Mouse (Mus musculus) cerebellum, postnatal 25 days (tissue): ENCODE measurements at regions not wholly inside any gene's neighbourhood (a gene's known extent, or its start where the extent isn't known, plus 50 kb on each side); places are given as distances from the start of the nearest gene placed in this dataset.
A peak's percentile ranks its signal among the peaks of the same experiment; 100 is the strongest.

Experiments
- DNase-seq, 2 experiments: peaks; one replicate each; pipeline ENCODE4 v3.0.0; 2021; ENCODE audit warnings: mixed read lengths in 2 of 2

GRCm38 (mm10) chr4:89500232-89500631 is 179.0 kb upstream of the Dmrta1 start:
- no peak for DNase-seq

DNA sequence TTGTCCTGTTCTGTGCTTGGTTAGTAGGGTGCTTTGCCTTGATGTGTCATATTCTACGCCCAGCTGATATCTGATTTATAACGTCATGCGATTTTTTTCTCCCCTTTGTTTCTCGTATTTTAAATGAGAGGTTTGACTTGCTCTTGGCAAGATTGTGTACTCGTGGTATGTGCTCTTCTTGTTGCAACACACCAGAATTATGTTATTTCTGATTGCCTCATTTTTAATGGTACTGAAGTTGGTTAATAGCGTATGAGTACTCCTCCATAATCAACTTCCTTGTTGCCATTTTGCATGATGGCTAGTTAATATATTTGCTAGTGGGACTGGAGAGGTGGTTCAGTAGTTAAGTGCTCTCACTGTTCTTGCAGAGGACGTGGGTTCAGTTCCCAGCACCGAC is 180.1 kb upstream of the Cdkn2b start:
- no peak for DNase-seq

- no peak for DNase-seq
Measured at GRCm38 (mm10) chr4:89487416-89488165, 176.8 kb upstream of the Cdkn2b start.

DNA sequence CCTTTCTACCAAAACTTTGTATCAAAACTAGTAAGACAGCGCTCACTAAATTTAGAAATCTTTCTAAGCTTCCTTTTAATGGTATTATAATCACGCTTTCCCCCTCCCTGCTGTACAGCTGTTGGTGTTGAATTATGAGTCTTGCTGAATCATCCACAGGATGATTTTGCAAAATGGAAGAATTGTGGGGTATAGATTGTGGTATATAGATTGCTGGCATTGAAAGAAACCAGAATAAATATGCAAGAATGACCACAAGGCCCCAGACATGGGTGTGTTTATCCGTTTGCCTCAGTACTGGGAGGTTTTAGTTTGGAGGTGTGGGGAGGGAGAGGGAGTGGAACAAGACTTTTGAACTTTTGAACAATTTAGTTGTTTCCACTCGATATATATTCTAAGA is 176.1 kb upstream of the Cdkn2b start:
- DNase-seq, result no peak

DNA sequence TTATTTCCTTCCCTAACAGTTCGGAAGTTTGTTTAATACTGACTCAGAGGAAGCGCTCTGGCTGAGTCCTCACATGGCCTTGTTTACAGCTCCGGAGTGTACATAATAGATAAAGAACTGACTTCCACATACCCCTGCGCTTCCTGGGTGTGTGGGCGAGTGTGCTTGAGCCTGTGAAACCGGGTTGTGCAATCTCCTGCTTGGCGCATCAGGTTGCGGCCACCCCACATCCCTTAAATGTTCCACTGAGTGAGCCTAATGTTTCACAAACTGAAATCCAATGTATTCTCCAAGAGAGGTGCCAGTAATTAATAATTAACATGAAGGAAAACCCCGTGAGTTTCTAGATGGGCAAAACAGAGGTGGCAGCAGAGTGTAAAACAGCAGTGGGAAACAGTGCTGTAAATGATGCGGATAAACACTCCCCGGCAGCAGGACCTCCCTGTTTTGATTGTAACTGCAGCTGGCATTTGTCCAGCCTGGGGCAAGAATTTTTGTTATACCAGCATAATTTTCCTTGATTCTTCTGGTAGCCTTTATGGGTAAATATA is 175.2 kb upstream of the Cdkn2b start:
- DNase-seq, result no peak

DNA sequence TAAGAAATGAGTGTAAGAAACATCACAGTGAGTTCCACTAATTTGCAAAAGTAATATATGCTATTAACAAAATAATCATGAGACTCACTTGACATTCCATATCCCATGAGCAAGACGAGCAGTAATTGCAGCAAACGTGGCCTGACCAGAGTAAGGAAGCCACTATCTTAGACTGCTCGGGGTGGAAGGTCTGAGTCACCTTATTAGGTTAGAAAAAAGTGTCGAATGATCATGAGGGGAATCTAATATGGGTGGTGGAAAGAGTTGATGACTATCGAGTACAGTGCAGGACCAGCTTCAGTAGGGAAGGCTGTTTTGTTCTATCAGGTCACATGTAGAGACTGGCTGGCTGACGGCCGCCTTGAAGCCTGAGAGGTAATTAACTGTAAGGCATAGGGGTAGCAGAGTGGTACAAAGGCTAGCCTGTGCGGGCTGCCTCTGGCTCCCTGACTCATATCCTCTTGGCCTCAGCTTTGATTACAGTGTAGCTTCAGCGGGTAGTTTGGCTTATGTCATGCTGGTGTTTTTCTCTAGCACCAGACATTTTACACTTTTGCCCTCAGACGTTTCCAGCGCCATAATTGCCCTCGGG is 167.9 kb upstream of the Cdkn2b start:
- DNase-seq, result no peak

DNA sequence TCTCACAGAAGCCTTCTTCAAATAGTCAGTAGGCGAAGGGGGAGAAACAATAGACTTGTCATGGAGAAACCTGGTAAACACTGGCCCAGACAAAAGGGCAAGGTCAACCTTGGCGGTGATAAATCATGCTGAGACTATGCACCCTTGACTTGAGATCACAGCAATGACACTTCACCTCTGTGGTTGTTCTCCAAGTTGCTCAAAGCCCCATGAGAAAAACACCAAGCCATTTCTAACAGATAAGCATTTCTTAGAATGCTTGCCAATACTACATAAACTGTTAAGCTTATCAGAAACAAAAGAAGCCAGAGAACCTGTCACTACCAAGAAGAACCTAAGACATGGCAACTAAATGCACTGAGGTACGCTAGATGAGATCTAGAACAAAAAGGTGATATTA is 165.0 kb upstream of the Cdkn2b start:
- no peak for DNase-seq

GRCm38 (mm10) chr4:89474836-89475541 is 164.2 kb upstream of the Cdkn2b start:
- DNase-seq, result no peak

DNA sequence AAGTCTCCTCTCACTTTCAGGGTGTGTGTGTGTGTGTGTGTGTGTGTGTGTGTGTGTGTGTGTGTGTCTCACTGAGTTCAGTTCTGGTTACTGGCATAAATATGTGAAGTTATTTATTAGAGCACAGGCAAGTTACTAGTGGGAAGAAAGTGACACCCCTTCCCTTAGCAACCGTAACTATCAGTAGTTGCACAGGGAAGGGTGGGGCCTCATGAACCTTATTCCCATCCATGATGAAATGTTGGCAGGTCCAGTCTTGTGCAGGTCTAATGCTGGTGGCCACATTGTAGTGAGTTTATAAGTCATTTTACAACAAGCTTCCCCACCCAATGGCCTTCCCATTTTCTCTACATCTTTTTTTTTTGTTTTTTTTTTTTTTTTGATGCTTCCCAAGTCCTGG is 160.6 kb upstream of the Cdkn2b start:
- DNase-seq, result no peak

GRCm38 (mm10) chr4:89470756-89471155 is 159.9 kb upstream of the Cdkn2b start:
- DNase-seq, result no peak

- no peak for DNase-seq
Measured at GRCm38 (mm10) chr4:89469883-89470282, 159.0 kb upstream of the Cdkn2b start.

DNA sequence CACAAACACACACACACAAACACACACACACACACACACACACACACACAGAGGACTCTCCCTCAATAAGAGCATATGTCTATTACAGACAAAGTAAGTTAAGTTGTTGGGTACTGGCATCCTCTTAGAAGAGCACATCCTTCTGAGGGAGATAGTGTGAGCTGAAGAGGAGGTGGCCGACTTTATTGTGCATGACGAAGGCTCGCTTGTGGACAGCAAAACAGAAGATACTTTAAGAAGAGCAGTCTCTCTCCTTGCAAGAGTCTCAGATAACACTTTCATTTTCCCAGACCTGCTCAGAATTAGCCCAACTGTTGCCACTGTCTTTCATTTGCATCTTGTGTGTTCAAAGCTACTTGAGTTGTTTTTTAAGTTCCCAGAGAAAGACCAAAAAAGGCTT is 158.6 kb upstream of the Cdkn2b start:
- no peak for DNase-seq

- no peak for DNase-seq
Measured at GRCm38 (mm10) chr4:89466766-89467165, 155.9 kb upstream of the Cdkn2b start.

GRCm38 (mm10) chr4:89463121-89463520 is 152.3 kb upstream of the Cdkn2b start:
- DNase-seq, result no peak

DNA sequence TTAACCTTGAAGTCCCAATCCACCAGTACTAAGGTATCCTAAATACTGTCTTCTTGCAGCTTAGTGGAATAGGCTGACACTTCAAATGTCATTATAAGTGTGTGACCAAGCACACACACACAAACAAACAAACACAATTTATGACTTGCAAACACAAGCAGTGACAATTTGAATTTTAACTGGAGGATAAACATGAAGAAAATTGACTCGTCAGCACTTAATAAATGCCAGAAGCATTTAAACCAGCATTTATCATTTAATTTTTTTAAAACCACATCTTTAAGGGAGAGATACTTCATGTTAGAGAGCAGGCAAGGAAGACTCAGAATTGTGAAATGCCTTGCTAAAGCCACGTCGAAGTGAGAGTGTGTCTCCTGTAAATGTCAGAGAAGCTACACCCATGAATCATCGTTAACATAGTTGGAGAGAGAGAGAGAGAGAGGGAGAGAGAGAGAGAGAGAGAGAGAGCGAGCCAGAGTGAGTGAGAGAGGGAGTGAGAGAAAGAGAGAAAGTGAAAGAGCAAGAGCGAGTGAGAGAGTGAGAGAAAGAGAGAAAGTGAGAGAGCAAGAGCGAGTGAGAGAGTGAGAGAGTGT is 149.4 kb upstream of the Cdkn2b start:
- no peak for DNase-seq

- no peak for DNase-seq
Measured at GRCm38 (mm10) chr4:89459346-89459666, 148.5 kb upstream of the Cdkn2b start.

DNA sequence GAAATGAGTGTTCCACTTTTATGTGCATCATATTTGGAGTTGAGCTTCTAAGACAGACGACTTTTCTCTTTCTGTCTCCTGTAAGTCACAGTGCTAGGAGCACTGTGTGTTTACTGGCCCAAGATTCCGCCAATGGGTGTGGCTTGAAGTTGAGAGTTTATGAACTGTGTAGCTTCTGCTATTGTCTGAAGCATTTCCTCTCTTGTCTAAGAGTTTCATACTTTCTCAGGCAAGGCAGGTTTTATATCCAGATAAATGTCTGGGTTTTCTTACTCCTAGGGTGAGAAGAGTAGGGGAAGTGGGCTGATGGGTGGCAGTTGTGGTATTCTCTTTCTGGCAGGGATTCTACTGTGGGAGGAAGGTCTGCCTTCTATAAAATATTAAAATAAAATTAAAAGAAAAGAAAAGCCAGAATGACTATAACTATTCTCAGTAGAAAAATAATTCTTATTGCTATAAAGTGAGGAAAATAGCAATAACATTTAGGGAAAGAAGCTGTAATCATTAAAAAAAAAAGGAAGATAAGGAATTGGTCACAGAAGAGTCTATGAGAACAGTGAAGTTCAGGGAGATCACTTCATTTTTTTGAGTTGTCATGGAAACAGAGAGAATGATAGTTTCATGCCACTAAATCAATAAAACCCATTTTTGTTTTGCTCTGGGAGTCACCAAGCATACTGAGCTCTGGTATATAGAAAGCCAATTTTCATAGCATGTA is 147.9 kb upstream of the Cdkn2b start:
- no peak for DNase-seq

DNA sequence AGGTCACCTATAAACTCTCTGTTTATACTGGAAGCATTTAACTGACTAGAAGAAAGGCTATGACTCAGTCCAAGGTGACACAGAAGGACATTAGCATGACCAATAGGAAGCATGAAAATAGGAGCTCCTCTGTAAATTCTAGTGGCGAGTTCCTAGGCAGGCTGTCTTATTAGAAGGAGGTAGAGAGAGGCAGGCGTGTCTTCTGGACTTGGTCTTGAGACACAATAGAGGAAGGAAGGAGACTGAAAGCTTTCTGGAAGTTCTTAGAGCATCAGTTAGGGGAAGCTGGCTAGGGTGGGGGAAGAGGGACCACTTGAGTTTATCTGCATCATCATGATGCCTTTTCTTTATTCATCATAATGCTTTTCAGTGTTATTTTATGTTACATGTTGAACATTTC is 147.0 kb upstream of the Cdkn2b start:
- no peak for DNase-seq

DNA sequence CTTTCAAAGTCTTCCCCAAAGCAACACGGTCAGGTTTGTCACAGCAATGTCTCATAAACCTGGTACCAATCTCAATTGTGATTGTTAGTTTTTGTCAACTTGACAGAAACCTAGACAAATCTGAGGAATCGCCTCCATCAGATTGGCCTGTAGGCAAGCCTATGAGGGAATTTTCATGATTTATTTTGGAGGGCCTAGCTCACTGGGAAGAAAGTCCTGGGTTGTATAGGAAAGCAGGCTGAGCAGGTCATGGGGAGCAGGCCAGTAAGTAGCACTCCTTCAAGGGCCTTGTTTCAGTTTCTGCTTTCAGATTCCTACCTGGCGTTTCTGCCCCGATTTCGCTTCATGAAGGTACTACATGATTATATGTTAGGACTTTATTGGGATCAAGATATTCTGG is 144.1 kb upstream of the Cdkn2b start:
- DNase-seq, result no peak

DNA sequence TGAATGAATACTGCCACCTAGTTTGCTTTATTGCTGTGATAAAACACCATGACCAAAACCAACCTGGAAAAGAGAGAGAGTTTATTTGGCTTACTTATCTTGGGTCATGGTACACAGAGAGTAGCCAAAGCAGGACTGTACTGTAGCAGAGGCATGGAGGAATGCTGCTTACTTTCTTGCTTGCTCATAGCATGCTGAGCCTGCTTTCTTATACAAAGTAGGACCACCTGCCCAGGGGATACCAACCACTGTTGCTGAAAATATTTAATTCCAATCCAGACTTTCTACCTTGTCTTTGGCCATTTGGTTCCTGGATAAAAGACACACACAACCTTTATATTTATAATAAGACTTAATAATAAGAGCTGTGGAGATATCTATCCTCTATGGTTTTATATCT is 142.2 kb upstream of the Cdkn2b start:
- DNase-seq, result no peak

DNA sequence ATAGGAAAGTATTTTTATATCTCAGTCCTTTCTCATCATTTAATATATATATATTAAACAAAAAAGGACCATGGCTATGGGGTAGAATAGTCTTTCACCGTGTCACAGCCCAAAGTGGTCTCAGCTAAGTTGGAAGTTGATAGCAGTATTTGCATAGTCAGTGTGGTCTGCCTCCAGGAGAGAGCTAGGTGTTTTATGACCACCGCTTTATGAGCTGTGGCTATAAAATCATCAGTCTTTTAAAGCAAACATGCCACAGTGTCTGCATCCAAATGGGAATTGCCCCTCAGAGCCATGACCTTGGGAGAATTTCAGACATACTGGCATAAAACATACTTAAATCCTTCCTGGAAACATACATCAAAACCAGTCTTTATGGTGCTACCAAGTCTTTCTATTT is 140.9 kb upstream of the Cdkn2b start:
- no peak for DNase-seq

DNA sequence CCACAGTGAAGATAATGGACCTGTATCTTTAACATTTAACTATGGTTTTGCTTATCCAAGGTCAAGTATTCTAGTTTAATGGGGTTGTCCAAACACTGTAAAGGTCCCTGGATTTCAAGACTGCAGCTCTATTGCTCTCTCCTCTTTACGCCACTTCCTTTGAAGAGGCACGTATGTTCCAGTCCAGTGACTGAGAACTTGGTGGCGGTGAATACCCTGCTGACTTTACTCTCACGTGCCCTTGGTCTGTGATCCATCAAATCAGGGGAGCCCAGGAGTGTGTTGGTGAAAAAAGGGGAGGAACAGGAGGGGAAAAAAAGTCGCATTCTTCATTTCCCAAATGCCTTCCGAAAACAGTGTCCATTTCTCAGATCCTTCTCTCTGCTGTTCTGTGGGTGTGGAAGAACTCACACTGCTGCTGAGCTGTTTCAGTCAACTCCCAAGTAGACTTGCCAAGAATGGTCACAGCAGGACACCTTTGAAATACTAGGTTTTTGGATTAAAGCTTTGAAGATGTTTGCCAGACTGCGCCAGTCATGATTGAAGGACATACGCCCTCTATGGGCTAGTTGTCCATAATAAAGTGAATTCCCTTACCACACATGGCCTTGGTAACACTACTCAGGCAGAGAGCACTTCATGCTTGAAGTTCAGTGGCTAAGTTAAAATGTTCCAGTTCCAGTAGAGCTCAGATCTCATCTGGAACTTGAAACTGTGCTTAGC is 136.1 kb upstream of the Cdkn2b start:
- DNase-seq, result peak; percentile 19 to 49
